Mouse (Mus musculus): ENCODE data around the gene Nme6.

The Nme6 gene

GRCm38 (mm10) chr9:109870983-109871572, 38.5 kb downstream of the Nme6 start:
- ATAC-seq (ENCODE audit: low TSS enrichment), result no peak

- ATAC-seq (ENCODE audit: low TSS enrichment), result peak; percentile 98
Observed at GRCm38 (mm10) chr9:109874797-109875691, 42.5 kb downstream of the Nme6 start, which contains the start of gene Cdc25a. Cdc25a (plus strand) TSS chr9:109875579.

DNA sequence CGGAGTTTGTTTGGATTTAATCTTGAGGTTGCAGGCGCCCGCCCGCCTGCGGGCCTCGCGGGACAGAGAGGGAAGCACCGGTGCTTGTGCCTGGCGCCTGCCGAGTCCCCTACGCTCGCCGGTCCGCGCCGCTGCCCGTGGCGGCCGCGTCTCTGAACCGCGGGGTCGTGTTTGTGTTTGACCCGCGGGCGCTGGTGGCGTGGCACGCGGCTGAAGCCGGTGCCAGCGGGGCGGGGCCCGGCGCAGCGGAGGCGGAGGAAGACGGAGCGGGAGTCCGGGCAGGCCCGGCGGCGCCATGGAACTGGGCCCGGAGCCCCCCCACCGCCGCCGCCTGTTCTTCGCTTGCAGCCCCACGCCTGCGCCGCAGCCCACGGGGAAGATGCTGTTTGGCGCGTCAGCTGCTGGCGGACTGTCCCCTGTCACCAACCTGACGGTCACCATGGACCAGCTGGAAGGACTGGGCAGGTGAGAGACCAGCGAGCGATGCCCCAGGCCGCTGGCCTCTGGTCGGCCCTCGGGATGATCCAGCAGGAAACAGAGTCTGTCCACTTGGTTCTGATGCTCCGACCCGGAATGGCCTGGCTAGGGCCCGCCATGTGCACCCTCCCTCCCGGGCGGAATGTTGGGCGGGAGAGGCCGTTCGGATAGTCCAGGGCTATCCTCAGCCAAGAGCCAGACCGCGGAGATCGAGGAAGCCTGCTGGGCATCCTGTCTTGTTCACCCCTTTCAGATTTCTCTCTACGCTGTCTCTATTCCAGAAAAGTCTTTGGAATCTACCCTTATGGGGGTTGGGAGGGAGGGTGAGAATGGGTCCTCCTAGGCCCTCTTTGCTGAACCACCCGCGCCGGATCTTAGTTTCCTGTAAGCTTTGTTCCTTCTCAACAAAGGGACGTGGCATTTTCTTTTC, 43.4 kb downstream of the Nme6 start:
- ATAC-seq (ENCODE audit: low TSS enrichment), result peak; percentile 53

DNA sequence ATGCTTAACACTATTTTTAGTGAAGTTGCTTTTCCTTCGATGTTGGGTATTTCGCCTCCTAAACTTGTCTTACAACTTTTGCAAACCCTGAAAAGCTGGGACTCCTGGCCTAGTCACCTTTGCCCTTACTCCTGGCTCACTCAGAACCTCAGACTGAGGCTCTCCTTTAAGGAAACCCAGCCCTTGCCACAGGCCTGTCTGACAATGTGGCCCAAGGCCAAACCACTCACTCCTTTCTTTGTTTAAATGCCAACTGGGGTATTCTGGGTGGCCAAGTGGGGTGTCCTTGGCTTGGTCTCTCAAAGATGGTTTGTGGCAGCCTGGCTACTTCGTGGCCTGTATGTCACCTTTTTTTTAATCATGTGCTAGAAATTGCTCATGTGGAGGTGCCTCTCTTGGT, 44.2 kb downstream of the Nme6 start:
- ATAC-seq (ENCODE audit: low TSS enrichment), result no peak

- no peak for ATAC-seq (ENCODE audit: low TSS enrichment)
Observed at GRCm38 (mm10) chr9:109877666-109878065, 45.1 kb downstream of the Nme6 start.

DNA sequence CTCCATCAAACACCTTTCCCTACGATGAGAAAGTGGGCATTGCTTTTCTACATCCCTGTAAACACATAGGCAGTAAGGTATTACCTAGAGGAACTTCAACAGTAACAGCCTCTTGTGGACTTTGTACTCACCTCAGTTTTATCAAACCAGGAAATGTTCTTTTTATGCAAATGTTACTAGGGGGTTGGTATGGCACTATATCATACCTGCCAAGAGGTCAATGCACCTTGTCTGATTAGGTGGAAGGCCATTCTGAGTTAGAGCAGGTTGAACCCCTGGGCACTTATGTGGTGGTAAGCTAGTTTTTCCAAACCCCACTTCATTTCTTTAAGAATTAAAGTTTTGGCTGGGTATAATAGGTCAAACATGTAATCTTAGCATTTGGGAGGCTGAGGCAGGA, 46.8 kb downstream of the Nme6 start:
- no peak for ATAC-seq (ENCODE audit: low TSS enrichment)

DNA sequence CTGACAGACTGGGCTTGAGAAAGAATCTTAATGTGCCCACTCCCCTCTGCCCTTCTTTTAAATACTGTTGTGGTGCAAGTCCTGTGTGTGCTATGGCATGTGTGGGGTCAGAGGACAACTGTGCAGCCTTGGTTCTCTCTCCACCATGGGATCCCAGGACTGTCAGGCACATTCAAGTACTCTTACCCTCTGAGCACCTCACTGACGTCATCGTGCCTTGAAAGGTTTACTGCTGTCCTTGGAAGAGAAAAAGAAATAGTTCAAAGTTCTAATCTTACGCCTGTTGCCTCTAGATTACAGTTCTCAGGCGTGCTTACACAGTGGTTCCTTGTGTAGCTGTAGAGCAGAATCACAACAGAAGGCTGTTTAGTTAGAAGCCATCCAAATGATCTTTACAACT, 53.7 kb downstream of the Nme6 start:
- ATAC-seq (ENCODE audit: low TSS enrichment), result no peak

DNA sequence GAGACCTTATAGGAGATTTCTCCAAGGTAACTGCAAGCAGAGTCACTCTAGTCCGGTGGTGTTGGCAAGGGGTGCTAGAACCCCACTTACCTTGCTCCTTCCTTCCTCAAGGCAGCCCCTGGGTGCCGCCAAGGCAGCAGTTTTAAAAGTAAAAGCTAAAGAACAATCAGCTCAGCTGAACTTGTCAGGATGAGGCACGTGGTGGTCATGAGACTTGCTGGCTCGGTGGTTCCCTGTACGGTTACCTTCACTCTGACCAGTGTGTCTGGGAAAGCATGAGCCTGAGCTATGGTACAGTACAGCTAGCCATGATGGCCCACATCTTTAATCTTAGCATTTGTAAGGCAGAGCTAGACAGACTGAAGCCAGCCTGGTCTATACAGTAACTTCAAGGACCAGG, 54.8 kb downstream of the Nme6 start:
- no peak for ATAC-seq (ENCODE audit: low TSS enrichment)

GRCm38 (mm10) chr9:109891501-109891900, 59.0 kb downstream of the Nme6 start:
- ATAC-seq (ENCODE audit: low TSS enrichment), result no peak
